Mouse (Mus musculus) neural tube, embryonic 12.5 days (tissue): ENCODE measurements around the gene Carf. TPM values are rescaled to one million over a fixed set of nuclear protein-coding genes. Genes with fewer than 3 reads are reported as not detected.
"Not testable (repeated sequence)": the region's sequence is repeated elsewhere in the genome, so short reads cannot be mapped to it uniquely, and the experiment has no call there.

Source experiments
- ATAC-seq: fragments of 200-750 bp; cut with Nextera tagmentation; 2 replicates; pipeline ENCODE4 v1.8.0; 2017; ENCODE audit warnings: low read depth, mild to moderate bottlenecking, moderate TSS enrichment, moderate library complexity; ENCODE audit not compliant: low FRiP score
- H3K27ac ChIP-seq: fragments of 300-500 bp; sonication (generic); 2 replicates; pipeline ENCODE4 v1.5.1; 2016
- H3K27me3 ChIP-seq: fragments of 300-500 bp; sonication (generic); replicated peaks from 2 replicates; pipeline ENCODE4 v1.6.1; 2016; ENCODE audit warnings: mild to moderate bottlenecking
- H3K36me3 ChIP-seq: fragments of 300-500 bp; sonication (generic); 2 replicates; pipeline ENCODE4 v1.6.1; 2016; ENCODE audit warnings: mild to moderate bottlenecking
- H3K4me1 ChIP-seq: fragments of 300-500 bp; sonication (generic); 2 replicates; pipeline ENCODE4 v1.6.1; 2016
- H3K4me2 ChIP-seq: fragments of 300-500 bp; sonication (generic); replicated peaks from 2 replicates; pipeline ENCODE4 v1.6.1; 2016; ENCODE audit warnings: mild to moderate bottlenecking
- H3K4me3 ChIP-seq: fragments of 300-500 bp; sonication (generic); 2 replicates; pipeline ENCODE4 v1.5.1; 2016
- H3K9ac ChIP-seq: fragments of 300-500 bp; sonication (generic); 2 replicates; pipeline ENCODE4 v1.6.1; 2016; ENCODE audit warnings: mild to moderate bottlenecking
- H3K9me3 ChIP-seq: fragments of 300-500 bp; sonication (generic); 2 replicates; pipeline ENCODE4 v1.6.1; 2016; ENCODE audit warnings: mild to moderate bottlenecking
- WGBS: fragments of 180-500 bp; shearing (Covaris S2); methylation state at CpG from one replicate; pipeline ENCODE4 v1.1.7; 2016; 5-methylcytosine and 5-hydroxymethylcytosine counted together
- polyA plus RNA-seq: library from polyadenylated mRNA; unstranded; fragments of >200 nt; fragmentation: Nextera tagmentation; extraction: Ambion mirVana; gene quantifications from 2 replicates; pipeline ENCODE4 v1.2.1, GENCODE M21; 2016

The Carf gene
- 7.0 and 7.1 TPM in 2 replicates for polyA plus RNA-seq

DNA sequence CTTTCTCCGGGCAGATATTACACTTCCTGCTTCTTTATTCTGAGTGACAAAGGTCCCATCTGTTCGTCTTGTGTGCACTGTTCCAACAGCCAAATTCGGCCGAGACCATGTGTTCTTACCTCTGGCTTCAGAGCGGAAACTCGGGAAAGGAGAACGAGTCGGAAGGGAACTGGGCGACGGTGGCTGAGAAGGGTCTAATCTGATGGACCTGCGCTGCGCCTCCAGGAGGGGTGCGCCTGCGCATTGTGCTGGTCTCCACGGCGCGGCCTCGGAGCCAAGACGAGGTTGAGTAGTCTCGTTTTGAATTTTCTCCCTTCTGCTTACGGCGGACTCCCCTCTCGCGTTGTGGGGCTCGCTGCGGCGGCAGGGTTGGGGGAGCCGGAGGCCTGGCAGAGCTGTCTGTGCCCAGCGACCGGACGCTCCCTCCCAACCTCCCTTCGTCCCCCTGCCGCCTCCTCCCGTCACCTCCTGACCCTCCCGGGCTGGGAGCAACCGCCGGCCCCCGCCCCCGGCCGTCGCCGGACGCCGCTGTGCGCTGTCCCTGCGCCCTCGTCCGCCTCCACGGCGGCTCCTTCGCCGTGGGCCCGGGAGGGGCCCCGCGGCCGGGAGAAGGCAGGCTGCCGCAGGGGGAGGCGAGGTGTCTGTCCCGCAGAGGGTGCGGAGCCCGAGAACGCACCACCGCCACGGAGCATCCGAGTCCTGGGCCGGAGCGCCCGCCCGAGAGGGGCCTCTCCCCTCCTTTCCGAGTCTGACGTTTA lies at the start of gene Carf, which contains the start of gene Wdr12:
Gene Carf, plus strand, starts transcription at position 224 of the 758 bp plus-strand sequence.
Gene Wdr12, minus strand, starts transcription at position 622 of the 758 bp plus-strand sequence.
- peak; percentile 97 for ATAC-seq
- H3K27ac ChIP-seq = peak within 1 kb of the TSS; percentile 95
- no peaks in the 10 kb centered on the region for H3K9me3 ChIP-seq
- under 1% methylated on average over 67 of the region's 71 CpGs for WGBS
- H3K36me3 ChIP-seq = peaks cover 7% of the 10 kb centered on the region; the same call in 1 of the 2 replicates
- peak within 1 kb of the TSS; percentile 63 for H3K4me2 ChIP-seq
- peaks cover 7% of the 10 kb centered on the region; the same call in 1 of the 2 replicates for H3K4me1 ChIP-seq
- peak within 1 kb of the TSS; percentile 91 for H3K4me3 ChIP-seq
- no peaks in the 10 kb centered on the region for H3K27me3 ChIP-seq
- peak within 1 kb of the TSS; percentile 93 for H3K9ac ChIP-seq

DNA sequence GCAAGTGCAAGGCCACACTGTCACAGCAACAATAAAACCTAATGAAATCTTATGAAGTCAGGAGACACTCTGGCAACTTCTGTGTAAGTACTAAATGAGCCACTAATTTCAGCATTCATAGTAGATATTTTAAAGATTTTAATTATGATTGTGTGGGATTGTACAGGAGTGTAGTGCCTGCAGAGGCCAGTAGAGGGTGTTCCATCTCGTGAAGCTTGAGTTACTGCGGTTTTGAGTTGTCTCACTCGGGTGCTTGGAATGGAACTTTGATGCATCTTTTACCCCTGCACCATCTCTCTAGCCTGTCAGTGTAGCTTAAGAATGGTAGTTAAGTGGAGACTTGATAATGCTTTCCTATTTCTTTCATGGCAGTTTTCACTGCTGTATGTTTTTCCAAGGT lies 43.4 kb upstream of the Carf start:
- Histone ChIP-seq H3K4me1 (no peaks in the 10 kb centered on the region), H3K9ac (no peak overlapping the region), H3K36me3 (no peaks in the 10 kb centered on the region), H3K27ac (no peak overlapping the region), H3K9me3 (no peaks in the 10 kb centered on the region), H3K4me2 (no peak overlapping the region), H3K4me3 (no peak overlapping the region), H3K27me3 (no peaks in the 10 kb centered on the region)
- ATAC-seq = no peak
- 31% methylated on average over 3 of the region's 3 CpGs for WGBS

- whole genome bisulfite sequencing = 84% methylated on average over 3 of the region's 3 CpGs
- H3K27me3 ChIP-seq = no peaks in the 10 kb centered on the region
- no peaks in the 10 kb centered on the region for H3K9me3 ChIP-seq
- no peak overlapping the region for H3K4me3 ChIP-seq
- no peak overlapping the region for H3K9ac ChIP-seq
- no peaks in the 10 kb centered on the region for H3K36me3 ChIP-seq
- no peaks in the 10 kb centered on the region for H3K4me1 ChIP-seq
- no peak for ATAC-seq
- no peak overlapping the region for H3K4me2 ChIP-seq
- no peak overlapping the region for H3K27ac ChIP-seq
Observed at GRCm38 (mm10) chr1:60056310-60056709, 41.7 kb upstream of the Carf start.

GRCm38 (mm10) chr1:60070725-60071124 lies 27.3 kb upstream of the Carf start:
- H3K4me3 ChIP-seq, H3K27ac ChIP-seq, ATAC-seq, H3K4me1 ChIP-seq, H3K36me3 ChIP-seq, H3K27me3 ChIP-seq, H3K9me3 ChIP-seq, H3K4me2 ChIP-seq, H3K9ac ChIP-seq: not testable (repeated sequence)

DNA sequence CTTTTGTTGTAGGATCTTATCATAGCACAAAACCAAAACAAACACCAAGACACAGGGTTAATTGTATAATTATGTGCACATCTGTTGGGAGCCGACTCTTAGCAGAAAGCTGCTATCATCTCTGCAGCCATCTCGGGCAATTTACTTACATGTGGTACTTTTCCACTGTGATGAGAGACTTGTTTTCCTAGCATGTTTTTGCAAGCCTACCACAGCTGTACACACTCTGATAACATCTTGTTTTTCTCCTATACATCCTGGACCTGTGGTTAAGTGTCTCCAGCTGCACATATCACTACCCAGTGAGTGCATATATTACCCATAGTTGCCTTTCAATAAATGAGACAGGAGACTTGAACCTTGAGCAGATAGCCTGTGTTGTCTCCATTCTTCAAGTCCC lies 23.1 kb upstream of the Carf start:
- no peak overlapping the region for H3K4me3 ChIP-seq
- no peaks in the 10 kb centered on the region for H3K9me3 ChIP-seq
- H3K9ac ChIP-seq = no peak overlapping the region
- no peak overlapping the region for H3K4me2 ChIP-seq
- ATAC-seq = no peak
- H3K36me3 ChIP-seq = peaks cover 22% of the 10 kb centered on the region
- no peaks in the 10 kb centered on the region for H3K27me3 ChIP-seq
- no peak overlapping the region for H3K27ac ChIP-seq
- no peaks in the 10 kb centered on the region for H3K4me1 ChIP-seq
- WGBS = 81% methylated on average over 2 of the region's 2 CpGs

DNA sequence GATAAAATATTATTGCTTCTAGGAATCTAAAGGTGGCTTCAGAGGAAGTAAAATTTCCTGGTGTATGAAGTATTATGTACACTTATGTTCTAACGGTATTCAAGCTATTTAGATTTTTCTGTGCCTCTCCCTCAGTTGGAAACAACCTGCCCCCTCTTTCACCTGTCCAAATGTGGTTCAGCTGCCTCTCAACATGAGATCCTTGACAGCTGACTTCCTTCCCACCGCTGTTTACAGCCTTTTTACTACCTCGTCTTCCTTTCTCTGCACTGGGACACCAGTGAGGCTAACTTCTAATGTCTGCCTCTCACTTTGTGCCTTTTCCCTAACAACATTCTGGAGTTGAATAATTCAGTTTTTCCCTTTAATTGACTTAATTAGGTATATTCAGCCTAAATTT lies 22.5 kb upstream of the Carf start:
- Histone ChIP-seq H3K4me3 (no peak overlapping the region), H3K27me3 (no peaks in the 10 kb centered on the region), H3K36me3 (peaks cover 22% of the 10 kb centered on the region), H3K9ac (no peak overlapping the region), H3K4me1 (no peaks in the 10 kb centered on the region), H3K4me2 (no peak overlapping the region), H3K9me3 (no peaks in the 10 kb centered on the region), H3K27ac (no peak overlapping the region)
- WGBS = 59% methylated on average over 3 of the region's 3 CpGs
- no peak for ATAC-seq

DNA sequence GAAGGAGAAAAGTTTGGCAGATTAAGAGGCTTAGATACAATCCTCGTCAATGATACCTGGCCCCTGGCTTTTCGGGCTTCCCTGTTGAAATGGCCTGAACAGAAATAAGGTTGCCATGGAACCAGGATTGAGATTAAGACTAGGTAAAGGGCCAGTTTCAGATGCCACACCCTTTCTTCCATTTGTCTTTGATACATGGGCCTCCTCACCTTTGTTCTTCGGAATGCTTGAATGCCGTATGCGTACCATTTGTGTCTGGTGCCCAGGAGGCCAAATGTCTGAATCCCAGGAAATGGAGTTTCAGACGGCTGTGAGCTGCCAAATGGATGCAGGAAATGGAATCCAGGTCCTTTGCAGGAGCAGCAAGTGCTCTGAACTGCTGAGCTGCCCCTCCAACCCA lies 21.6 kb upstream of the Carf start:
- whole genome bisulfite sequencing = 86% methylated on average over 6 of the region's 6 CpGs
- Histone ChIP-seq H3K9me3 (no peaks in the 10 kb centered on the region), H3K27me3 (no peaks in the 10 kb centered on the region), H3K4me1 (no peaks in the 10 kb centered on the region), H3K9ac (no peak overlapping the region), H3K4me2 (no peak overlapping the region), H3K36me3 (peaks cover 25% of the 10 kb centered on the region), H3K4me3 (no peak overlapping the region), H3K27ac (no peak overlapping the region)
- no peak for ATAC-seq

DNA sequence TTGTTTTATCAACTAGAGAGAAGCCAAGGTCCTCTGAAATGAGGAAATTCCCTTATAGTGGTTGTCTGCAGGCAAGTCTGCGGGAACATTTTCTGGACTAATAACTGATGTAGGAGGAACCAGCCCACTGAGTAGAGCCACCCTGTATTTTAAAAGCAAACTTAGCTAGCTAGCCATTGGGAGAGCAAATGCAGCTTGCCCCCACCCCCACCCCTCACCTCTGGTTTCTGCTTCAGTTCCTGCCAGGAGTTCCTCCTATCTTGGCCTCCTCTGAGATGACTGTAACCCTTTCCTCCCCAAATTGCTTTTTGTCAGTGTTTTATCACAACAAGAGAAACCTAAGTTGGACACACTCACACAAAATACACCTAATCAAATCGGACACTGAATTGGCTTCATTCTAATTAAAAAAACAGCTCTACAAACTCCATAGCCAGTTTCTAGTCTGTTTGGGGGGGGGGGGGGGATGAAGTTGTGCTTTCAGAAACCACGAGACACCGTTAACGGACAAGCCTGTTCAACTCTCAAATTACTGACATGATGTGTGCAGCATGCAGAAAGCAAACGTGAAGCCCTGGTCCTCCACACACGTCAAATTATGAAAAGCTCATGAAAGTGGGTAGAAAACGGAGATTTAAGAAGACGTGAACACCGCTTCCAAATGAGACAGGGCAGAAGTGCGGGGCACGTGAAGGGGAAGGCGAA lies 1.3 kb upstream of the Carf start:
- peak overlapping the region; percentile 63 for H3K4me2 ChIP-seq
- ATAC-seq = no peak

GRCm38 (mm10) chr1:60097277-60098023 lies 597 bp upstream of the Carf start:
- Histone ChIP-seq H3K27ac (0 out of 2 replicates have a peak overlapping the region, but pooled peaks have one; percentile 95), H3K27me3 (no peaks in the 10 kb centered on the region)

More for the DNA sequence above, 1.3 kb upstream of the Carf start:
- Histone ChIP-seq H3K27ac (no peak overlapping the region), H3K36me3 (peaks cover 20% of the 10 kb centered on the region), H3K9me3 (no peaks in the 10 kb centered on the region), H3K27me3 (no peaks in the 10 kb centered on the region), H3K4me1 (peaks cover 7% of the 10 kb centered on the region; the same call in 1 of the 2 replicates), H3K9ac (peak overlapping the region; percentile 93), H3K4me3 (peak overlapping the region; percentile 91)
- 11% methylated on average over 13 of the region's 13 CpGs for WGBS

GRCm38 (mm10) chr1:60098839-60099238 lies 792 bp downstream of the Carf start:
- Histone ChIP-seq H3K4me3 (peak overlapping the region; percentile 91), H3K4me1 (peaks cover 7% of the 10 kb centered on the region; the same call in 1 of the 2 replicates), H3K27me3 (no peaks in the 10 kb centered on the region), H3K9ac (peak overlapping the region; percentile 93), H3K9me3 (no peaks in the 10 kb centered on the region), H3K36me3 (peaks cover 4% of the 10 kb centered on the region; the same call in 1 of the 2 replicates), H3K4me2 (peak overlapping the region; percentile 63), H3K27ac (no peak overlapping the region)
- 16% methylated on average over 9 of the region's 9 CpGs for WGBS
- ATAC-seq = no peak

More at GRCm38 (mm10) chr1:60097277-60098023, 597 bp upstream of the Carf start:
- peak; percentile 87 for ATAC-seq
- Histone ChIP-seq H3K4me1 (peaks cover 7% of the 10 kb centered on the region; the same call in 1 of the 2 replicates), H3K4me2 (peak overlapping the region; percentile 63), H3K4me3 (peak overlapping the region; percentile 91), H3K36me3 (peaks cover 14% of the 10 kb centered on the region), H3K9ac (peak overlapping the region; percentile 93), H3K9me3 (no peaks in the 10 kb centered on the region)
- under 1% methylated on average over 25 of the region's 25 CpGs for WGBS

GRCm38 (mm10) chr1:60104582-60104981 lies 6.5 kb downstream of the Carf start:
- ATAC-seq = no peak
- H3K4me2 ChIP-seq = no peak overlapping the region
- H3K4me3 ChIP-seq = no peak overlapping the region
- no peaks in the 10 kb centered on the region for H3K27me3 ChIP-seq
- WGBS = 96% methylated on average over 1 of the region's 1 CpGs
- H3K9me3 ChIP-seq = no peaks in the 10 kb centered on the region
- H3K36me3 ChIP-seq = peaks cover 10% of the 10 kb centered on the region; the same call in 1 of the 2 replicates
- no peaks in the 10 kb centered on the region for H3K4me1 ChIP-seq
- no peak overlapping the region for H3K27ac ChIP-seq
- no peak overlapping the region for H3K9ac ChIP-seq
